Mouse (Mus musculus) neural tube, embryonic 12.5 days (tissue): ENCODE data around the gene Gm20388. TPM values are rescaled to one million over a fixed set of nuclear protein-coding genes. Genes with fewer than 3 reads are reported as not detected.

ENCODE experiments used
- ATAC-seq: fragments of 200-750 bp; cut with Nextera tagmentation; 2 replicates; pipeline ENCODE4 v1.8.0; 2017; ENCODE audit warnings: low read depth, mild to moderate bottlenecking, moderate TSS enrichment, moderate library complexity; ENCODE audit not compliant: low FRiP score
- H3K27ac ChIP-seq: fragments of 300-500 bp; sonication (generic); 2 replicates; pipeline ENCODE4 v1.5.1; 2016
- H3K27me3 ChIP-seq: fragments of 300-500 bp; sonication (generic); replicated peaks from 2 replicates; pipeline ENCODE4 v1.6.1; 2016; ENCODE audit warnings: mild to moderate bottlenecking
- H3K36me3 ChIP-seq: fragments of 300-500 bp; sonication (generic); 2 replicates; pipeline ENCODE4 v1.6.1; 2016; ENCODE audit warnings: mild to moderate bottlenecking
- H3K4me1 ChIP-seq: fragments of 300-500 bp; sonication (generic); 2 replicates; pipeline ENCODE4 v1.6.1; 2016
- H3K4me2 ChIP-seq: fragments of 300-500 bp; sonication (generic); replicated peaks from 2 replicates; pipeline ENCODE4 v1.6.1; 2016; ENCODE audit warnings: mild to moderate bottlenecking
- H3K4me3 ChIP-seq: fragments of 300-500 bp; sonication (generic); 2 replicates; pipeline ENCODE4 v1.5.1; 2016
- H3K9ac ChIP-seq: fragments of 300-500 bp; sonication (generic); 2 replicates; pipeline ENCODE4 v1.6.1; 2016; ENCODE audit warnings: mild to moderate bottlenecking
- H3K9me3 ChIP-seq: fragments of 300-500 bp; sonication (generic); 2 replicates; pipeline ENCODE4 v1.6.1; 2016; ENCODE audit warnings: mild to moderate bottlenecking
- WGBS: fragments of 180-500 bp; shearing (Covaris S2); methylation state at CpG from one replicate; pipeline ENCODE4 v1.1.7; 2016; 5-methylcytosine and 5-hydroxymethylcytosine counted together
- polyA plus RNA-seq: library from polyadenylated mRNA; unstranded; fragments of >200 nt; fragmentation: Nextera tagmentation; extraction: Ambion mirVana; gene quantifications from 2 replicates; pipeline ENCODE4 v1.2.1, GENCODE M21; 2016

Gm20388 gene
- polyA plus RNA-seq, 1 experiment from 2014 or later = not detected

DNA sequence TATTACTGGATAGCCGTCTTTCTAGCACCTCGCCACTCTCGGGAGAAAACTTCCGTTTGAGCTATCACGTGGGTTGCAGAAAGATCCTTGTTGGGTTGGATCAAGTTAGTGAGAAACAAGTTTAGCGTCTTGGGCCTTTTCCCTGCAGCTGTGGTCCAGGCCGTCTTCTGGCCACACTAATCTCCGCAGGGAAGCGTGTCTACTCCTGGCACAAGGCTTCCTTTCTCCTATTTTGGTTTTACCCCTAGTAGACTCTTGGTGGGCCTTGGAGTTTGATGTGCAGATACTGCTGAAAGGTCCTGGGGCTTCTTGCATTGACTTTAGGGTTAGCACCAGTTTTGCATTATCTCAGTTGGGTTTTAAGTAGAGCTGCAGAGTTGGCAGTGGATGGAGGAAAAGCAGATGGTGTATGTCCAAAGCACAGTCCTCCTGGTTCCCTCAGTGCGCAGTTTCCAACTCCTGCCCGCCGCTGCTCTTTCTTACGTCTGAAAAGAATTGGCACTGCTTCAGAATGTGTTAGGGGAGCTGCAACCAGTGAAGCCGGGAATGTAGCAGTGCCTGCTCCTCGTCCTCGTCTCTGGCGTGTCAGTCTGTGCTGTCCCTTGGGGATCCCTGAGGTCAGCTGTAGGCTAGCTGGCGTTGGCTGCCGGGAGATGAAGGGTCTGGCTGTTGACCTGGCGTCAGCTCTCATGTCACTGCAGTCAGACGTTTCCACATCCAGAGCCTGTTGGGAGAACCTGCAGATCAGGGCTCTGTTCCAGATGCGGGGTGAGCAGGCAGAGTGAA lies 2107.6 kb downstream of the Gm20388 start:
- Histone ChIP-seq H3K27ac (no peak overlapping the region), H3K4me2 (no peak overlapping the region), H3K9ac (no peak overlapping the region), H3K9me3 (no peaks in the 10 kb centered on the region), H3K4me1 (no peaks in the 10 kb centered on the region), H3K27me3 (no peaks in the 10 kb centered on the region), H3K4me3 (no peak overlapping the region), H3K36me3 (peaks cover 44% of the 10 kb centered on the region)
- 88% methylated on average over 22 of the region's 22 CpGs for WGBS
- ATAC-seq = no peak

DNA sequence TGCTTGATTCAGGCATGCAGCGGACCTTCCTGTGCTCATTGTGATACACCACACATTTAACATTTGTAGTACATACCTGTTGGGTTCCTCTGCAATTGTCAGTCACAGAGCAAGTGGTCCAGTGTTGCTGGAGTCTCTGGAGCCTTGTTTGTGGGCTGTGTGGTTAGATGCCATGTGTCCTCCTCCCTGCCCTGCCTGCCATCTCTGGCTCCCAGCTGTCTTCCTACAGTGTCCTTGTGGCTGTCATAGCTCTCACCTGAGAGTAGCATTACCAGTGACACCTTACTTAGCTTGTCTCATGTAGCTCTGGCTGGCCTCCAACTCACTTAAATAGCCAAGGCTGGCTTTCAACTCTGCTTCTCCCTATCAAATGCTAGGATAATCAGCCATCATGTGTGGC lies 2108.5 kb downstream of the Gm20388 start:
- no peak for ATAC-seq
- Histone ChIP-seq H3K9ac (no peak overlapping the region), H3K27ac (no peak overlapping the region), H3K4me3 (no peak overlapping the region), H3K4me1 (no peaks in the 10 kb centered on the region), H3K4me2 (no peak overlapping the region), H3K27me3 (no peaks in the 10 kb centered on the region), H3K9me3 (no peaks in the 10 kb centered on the region), H3K36me3 (peaks cover 49% of the 10 kb centered on the region)
- 92% methylated on average over 1 of the region's 1 CpGs for WGBS

DNA sequence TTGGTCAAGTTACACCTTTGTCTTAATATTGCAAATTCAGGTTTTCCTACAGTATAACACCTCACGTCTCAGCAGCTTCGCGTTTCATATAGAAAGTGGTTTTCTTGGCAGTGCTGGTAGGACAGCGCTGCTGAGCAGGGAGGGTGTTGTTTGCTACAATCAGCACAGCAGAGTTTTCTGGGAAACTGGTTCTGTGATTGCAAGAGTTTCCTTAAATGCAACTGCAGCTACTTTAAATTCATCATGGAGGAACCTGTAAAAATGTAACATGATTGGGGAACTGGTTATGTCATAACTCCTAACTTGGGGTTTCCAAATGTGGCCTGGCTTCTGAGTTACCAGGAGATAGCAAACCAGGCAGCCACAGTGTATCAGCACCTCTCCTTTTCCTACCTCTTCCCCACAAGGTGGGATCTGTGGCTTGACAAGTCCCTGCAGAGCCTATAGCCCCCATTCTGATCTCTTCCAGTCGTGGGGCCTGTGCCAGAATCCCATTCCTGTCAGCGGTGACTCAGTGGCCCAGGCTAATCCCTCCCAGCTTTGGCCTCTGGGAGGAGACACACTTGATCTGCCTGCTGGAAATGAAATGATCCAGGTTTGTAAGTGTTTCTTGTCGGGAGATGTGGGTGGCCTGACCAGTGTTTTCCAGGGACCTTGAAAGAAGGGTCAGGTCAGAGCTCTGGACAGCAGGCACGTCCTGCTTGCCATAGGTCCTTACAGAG lies 2109.6 kb downstream of the Gm20388 start:
- no peak overlapping the region; the same call in 1 of the 2 replicates for H3K27ac ChIP-seq
- no peak overlapping the region for H3K4me3 ChIP-seq
- H3K9me3 ChIP-seq = no peaks in the 10 kb centered on the region
- no peak for ATAC-seq
- 88% methylated on average over 8 of the region's 8 CpGs for WGBS
- H3K27me3 ChIP-seq = no peaks in the 10 kb centered on the region
- H3K4me1 ChIP-seq = no peaks in the 10 kb centered on the region
- H3K9ac ChIP-seq = no peak overlapping the region
- peaks cover 53% of the 10 kb centered on the region for H3K36me3 ChIP-seq
- H3K4me2 ChIP-seq = no peak overlapping the region

DNA sequence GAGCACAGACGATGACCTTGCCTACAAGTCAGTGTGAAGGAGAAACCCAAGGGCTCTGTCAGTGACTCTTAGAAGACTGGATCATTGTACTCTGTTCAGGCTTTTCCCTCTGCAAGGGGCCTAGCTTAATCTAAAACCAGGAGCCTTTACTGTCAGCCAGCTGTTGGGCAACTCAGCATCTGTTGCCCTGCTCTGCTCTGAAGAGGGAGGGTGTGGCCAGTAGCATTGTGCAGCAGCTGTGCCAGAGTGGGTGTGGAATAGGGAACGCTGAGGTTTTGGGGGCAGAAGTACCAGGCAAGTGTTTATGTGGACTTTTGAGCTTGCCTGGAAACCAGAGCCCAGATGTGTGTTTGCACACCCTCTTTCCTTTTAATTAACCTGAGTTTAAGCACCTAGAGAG lies 2111.1 kb downstream of the Gm20388 start:
- H3K9me3 ChIP-seq = no peaks in the 10 kb centered on the region
- no peak overlapping the region for H3K4me3 ChIP-seq
- no peak for ATAC-seq
- no peaks in the 10 kb centered on the region for H3K4me1 ChIP-seq
- H3K36me3 ChIP-seq = peaks cover 61% of the 10 kb centered on the region
- no peaks in the 10 kb centered on the region for H3K27me3 ChIP-seq
- 94% methylated on average over 2 of the region's 2 CpGs for WGBS
- no peak overlapping the region for H3K9ac ChIP-seq
- no peak overlapping the region for H3K4me2 ChIP-seq
- no peak overlapping the region for H3K27ac ChIP-seq

DNA sequence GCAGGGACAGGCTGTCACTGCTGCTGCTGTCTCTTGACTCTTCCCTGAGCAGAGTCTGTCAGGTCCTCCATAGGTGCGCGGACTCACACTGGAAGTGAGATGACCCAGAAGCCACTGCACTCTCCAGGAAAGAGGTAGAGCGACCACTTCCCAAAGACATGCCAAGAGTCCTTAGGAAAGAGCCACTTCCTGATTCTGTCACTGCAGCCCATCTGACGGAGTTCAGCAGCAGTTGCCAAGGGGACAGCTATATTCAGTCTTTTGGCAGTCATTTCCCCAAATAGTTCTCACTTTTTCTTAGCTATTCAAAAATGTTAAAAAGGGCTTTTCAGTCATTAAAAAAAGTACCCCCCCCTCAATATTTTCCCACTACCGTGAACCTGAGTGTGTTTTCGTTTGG lies 2111.6 kb downstream of the Gm20388 start:
- H3K4me2 ChIP-seq = no peak overlapping the region
- no peak overlapping the region for H3K9ac ChIP-seq
- peaks cover 60% of the 10 kb centered on the region for H3K36me3 ChIP-seq
- no peak overlapping the region for H3K27ac ChIP-seq
- no peak overlapping the region for H3K4me3 ChIP-seq
- no peaks in the 10 kb centered on the region for H3K9me3 ChIP-seq
- WGBS = 86% methylated on average over 6 of the region's 6 CpGs
- no peaks in the 10 kb centered on the region for H3K27me3 ChIP-seq
- ATAC-seq = no peak
- no peaks in the 10 kb centered on the region for H3K4me1 ChIP-seq

DNA sequence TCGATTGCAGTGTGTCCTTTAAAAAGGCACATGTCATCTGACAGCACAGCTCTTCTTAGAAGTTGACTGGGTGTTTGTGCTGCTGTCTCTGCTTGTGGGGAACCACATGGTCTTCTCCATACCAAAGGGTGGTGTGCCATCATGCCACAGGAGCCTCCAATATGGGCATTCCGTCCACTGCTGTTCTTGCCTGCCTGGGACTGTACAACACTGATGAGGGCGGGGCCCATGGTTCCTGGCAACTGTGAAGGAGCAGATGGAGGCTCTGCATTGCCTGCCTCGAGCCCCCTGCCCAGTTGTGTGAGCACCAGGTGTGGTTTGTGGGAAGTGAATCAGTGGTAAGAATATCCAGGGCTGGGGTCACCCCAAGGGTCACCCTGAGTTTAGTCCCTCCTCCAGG lies 2112.1 kb downstream of the Gm20388 start:
- peaks cover 59% of the 10 kb centered on the region for H3K36me3 ChIP-seq
- 81% methylated on average over 4 of the region's 4 CpGs for WGBS
- H3K27me3 ChIP-seq = no peaks in the 10 kb centered on the region

DNA sequence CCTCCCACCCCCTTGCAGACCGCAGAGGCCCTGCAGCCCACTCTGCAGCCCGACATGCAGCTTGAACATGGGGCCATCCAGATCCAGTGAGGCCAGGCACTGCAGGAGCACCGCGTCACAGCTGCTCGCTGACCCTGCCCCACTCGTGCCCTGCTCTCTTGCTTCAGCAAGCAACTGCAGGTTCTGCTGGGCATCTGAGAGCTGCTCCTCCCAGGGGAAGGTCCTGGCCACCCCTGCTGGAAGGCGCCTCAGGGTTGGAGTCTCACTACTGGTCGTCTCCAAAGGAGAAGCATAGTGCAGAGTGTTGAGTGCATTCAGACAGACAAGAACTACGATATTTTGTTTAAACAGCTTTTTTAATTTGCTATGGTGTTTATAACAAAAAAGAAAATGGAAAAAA lies 2114.9 kb downstream of the Gm20388 start:
- H3K36me3 ChIP-seq = peaks cover 43% of the 10 kb centered on the region
- no peak overlapping the region for H3K4me3 ChIP-seq
- WGBS = 90% methylated on average over 9 of the region's 9 CpGs
- no peaks in the 10 kb centered on the region for H3K27me3 ChIP-seq
- H3K27ac ChIP-seq = no peak overlapping the region
- no peak for ATAC-seq
- H3K4me2 ChIP-seq = no peak overlapping the region
- no peak overlapping the region for H3K9ac ChIP-seq
- H3K4me1 ChIP-seq = peaks cover 7% of the 10 kb centered on the region
- H3K9me3 ChIP-seq = no peaks in the 10 kb centered on the region

More for the DNA sequence above, 2112.1 kb downstream of the Gm20388 start:
- Histone ChIP-seq H3K4me1 (no peaks in the 10 kb centered on the region), H3K9me3 (no peaks in the 10 kb centered on the region), H3K4me3 (no peak overlapping the region), H3K27ac (no peak overlapping the region), H3K9ac (no peak overlapping the region), H3K4me2 (no peak overlapping the region)
- no peak for ATAC-seq

DNA sequence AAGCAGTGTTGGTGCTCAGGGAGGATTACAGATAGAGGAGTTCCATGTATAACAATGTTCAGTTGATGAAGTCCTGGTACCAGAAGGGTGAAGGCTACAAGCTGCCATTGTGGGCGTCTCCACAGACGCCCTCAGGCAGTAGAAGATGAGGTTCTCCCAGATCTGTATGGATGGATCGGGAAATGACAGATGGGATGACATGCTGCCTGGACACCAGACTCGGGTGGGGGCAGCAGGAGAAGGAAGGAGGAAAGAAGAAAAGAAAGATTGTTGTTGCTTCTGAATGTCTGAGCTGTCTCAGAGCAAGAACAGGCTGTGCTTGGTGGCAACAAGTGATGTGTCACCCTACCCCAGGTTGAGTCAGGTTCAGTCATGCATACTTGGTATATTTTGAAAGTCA lies 2117.5 kb downstream of the Gm20388 start:
- no peak overlapping the region for H3K27ac ChIP-seq
- 82% methylated on average over 4 of the region's 4 CpGs for WGBS
- no peak overlapping the region for H3K4me2 ChIP-seq
- no peak overlapping the region for H3K9ac ChIP-seq
- no peak overlapping the region for H3K4me3 ChIP-seq
- peaks cover 34% of the 10 kb centered on the region for H3K36me3 ChIP-seq
- H3K9me3 ChIP-seq = no peaks in the 10 kb centered on the region
- peaks cover 28% of the 10 kb centered on the region for H3K4me1 ChIP-seq
- ATAC-seq = no peak
- H3K27me3 ChIP-seq = no peaks in the 10 kb centered on the region

DNA sequence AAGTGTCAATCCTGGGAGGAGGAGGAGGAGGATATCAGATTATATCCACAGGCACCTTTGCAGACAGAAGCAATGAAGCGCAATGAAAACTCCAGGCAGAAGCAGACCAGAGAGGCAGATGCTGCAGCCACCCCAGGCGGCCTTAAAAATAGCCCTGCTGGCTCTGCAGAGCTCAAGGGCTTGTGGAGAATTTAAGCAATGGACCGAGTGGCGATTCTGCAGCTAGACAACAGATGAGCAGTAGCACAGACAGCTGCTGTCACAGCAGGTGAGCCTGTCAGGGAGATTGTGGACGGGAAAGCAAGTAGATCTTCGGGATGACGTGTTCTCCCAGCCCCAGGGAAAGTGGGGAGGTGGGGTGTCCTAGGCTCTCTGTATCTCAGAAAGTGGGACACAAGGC lies 2120.3 kb downstream of the Gm20388 start:
- H3K4me2 ChIP-seq = no peak overlapping the region
- H3K36me3 ChIP-seq = peaks cover 11% of the 10 kb centered on the region
- H3K27me3 ChIP-seq = no peaks in the 10 kb centered on the region
- H3K4me1 ChIP-seq = peaks cover 34% of the 10 kb centered on the region
- no peak overlapping the region for H3K4me3 ChIP-seq
- no peak overlapping the region for H3K9ac ChIP-seq
- no peak for ATAC-seq
- WGBS = 33% methylated on average over 7 of the region's 7 CpGs
- H3K9me3 ChIP-seq = no peaks in the 10 kb centered on the region
- no peak overlapping the region for H3K27ac ChIP-seq

DNA sequence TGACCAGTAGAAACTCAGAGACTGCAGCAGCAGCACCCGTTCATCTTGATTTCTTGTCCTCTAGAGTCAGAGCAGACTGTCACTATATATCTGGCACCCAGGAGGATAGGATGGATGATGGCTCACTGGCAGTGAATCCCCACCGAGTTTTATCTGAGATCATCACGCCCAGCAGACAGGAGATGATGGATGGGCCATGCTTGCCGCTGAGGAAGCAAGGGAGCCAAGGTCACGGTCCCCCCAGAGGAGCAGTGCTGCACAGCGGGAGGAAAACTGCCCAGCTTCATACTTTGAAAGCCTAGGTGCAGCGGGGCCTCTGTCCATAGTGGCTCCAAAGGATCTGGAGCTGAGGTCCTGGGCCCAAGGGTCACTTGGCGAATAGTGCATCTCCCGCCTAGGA lies 2122.1 kb downstream of the Gm20388 start:
- Histone ChIP-seq H3K36me3 (no peaks in the 10 kb centered on the region), H3K27me3 (no peaks in the 10 kb centered on the region), H3K9me3 (no peaks in the 10 kb centered on the region), H3K27ac (peak overlapping the region; percentile 28; the same call in 1 of the 2 replicates), H3K4me1 (peaks cover 34% of the 10 kb centered on the region), H3K9ac (no peak overlapping the region), H3K4me2 (no peak overlapping the region), H3K4me3 (no peak overlapping the region)
- 47% methylated on average over 9 of the region's 9 CpGs for WGBS
- no peak for ATAC-seq

DNA sequence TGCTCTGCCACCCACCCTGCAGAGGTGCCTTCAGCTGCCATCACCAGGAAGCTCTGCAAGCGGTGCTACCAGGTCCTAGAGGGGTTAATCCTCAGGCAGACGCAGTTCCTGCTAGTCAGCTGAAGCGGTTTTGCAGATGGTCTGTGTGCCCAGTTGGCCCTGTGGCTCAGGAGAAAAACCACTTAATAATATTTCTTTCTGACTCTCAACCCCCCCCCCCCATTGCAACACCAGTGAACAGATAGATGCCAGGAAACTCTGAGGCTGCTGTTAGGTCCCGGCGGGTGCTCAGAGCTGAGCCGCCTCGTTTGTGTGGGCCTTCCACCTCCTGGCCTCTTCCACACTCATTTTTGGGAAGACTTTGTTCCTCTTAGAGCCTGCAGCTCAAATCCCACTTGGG lies 2124.9 kb downstream of the Gm20388 start:
- 80% methylated on average over 7 of the region's 7 CpGs for WGBS
- H3K27ac ChIP-seq = no peak overlapping the region
- no peak overlapping the region for H3K4me3 ChIP-seq
- peaks cover 27% of the 10 kb centered on the region for H3K4me1 ChIP-seq
- no peak overlapping the region for H3K4me2 ChIP-seq
- H3K36me3 ChIP-seq = no peaks in the 10 kb centered on the region
- no peak for ATAC-seq
- H3K27me3 ChIP-seq = no peaks in the 10 kb centered on the region
- no peaks in the 10 kb centered on the region for H3K9me3 ChIP-seq
- no peak overlapping the region for H3K9ac ChIP-seq

DNA sequence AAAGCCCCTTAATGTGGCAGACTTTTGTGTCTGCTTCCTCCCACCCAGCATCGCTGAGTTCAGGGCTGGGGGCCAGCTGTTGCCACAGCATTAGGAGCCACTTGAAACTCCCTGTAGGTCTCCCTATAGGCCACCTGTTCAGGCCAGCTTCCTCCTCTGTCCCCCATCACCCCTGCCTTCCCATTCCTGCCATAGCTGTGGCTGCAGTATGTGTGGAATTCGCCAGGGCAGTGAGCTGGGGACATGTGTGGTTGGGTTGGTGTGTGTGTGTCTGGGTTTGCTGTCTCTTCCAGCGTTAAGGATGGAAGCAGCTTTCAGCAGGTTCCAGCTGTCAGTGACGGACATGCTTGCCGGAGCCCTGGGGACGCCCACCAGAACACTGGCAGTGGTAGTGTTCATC lies 2125.7 kb downstream of the Gm20388 start:
- no peak overlapping the region for H3K27ac ChIP-seq
- no peak for ATAC-seq
- H3K9ac ChIP-seq = no peak overlapping the region
- H3K4me3 ChIP-seq = no peak overlapping the region
- H3K9me3 ChIP-seq = no peaks in the 10 kb centered on the region
- H3K27me3 ChIP-seq = no peaks in the 10 kb centered on the region
- WGBS = 82% methylated on average over 6 of the region's 6 CpGs
- H3K4me2 ChIP-seq = no peak overlapping the region
- H3K36me3 ChIP-seq = no peaks in the 10 kb centered on the region
- H3K4me1 ChIP-seq = peaks cover 19% of the 10 kb centered on the region

DNA sequence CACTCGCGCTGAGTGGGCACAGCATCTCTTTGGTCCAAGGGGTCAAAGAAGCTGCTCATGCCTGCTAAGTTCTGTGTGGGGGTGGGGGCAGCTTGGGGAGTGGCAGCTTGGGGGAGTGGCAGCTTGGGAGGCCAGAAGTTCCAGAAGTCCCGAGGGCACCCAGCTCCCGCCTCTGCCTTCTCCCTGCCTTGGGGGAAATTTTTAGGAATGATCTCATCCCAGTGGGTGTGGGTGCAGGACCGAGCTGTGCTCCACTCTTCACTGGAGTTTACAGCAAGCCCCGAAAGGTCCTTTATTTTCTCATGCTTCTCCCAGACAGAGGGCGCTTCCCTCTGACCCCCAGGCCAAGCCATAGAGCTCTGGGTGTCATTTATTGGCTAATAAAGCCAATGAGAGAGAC lies 2126.6 kb downstream of the Gm20388 start:
- Histone ChIP-seq H3K4me2 (no peak overlapping the region), H3K4me3 (no peak overlapping the region), H3K27ac (no peak overlapping the region), H3K36me3 (no peaks in the 10 kb centered on the region), H3K4me1 (peaks cover 14% of the 10 kb centered on the region), H3K9me3 (no peaks in the 10 kb centered on the region), H3K9ac (no peak overlapping the region), H3K27me3 (no peaks in the 10 kb centered on the region)
- no peak for ATAC-seq
- WGBS = 68% methylated on average over 7 of the region's 7 CpGs
